ENCODE assay signal across 8 mouse cellular contexts in genomic region chr13:62382952-62383351, GRCm38 (mm10). TPM values are rescaled to one million over a fixed set of nuclear protein-coding genes. Genes with fewer than 3 reads are reported as not detected.
DNase-seq lines count a peak whose midpoint lies in the region; ATAC-seq and TF ChIP-seq lines count a peak whose summit lies in the region.
"Not testable (repeated sequence)": the region's sequence is repeated elsewhere in the genome, so short reads cannot be mapped to it uniquely, and the experiment has no call there.

TSS of gene Gm3604 (minus strand) at chr13:62383177.

- DNase-seq in Patski (ENCODE audit: low read depth, low spot score) = not testable (repeated sequence)
- peak; percentile 28 for DNase-seq in gastrocnemius, postnatal 14 days
- peak; percentile 3 to 16 for DNase-seq in layer of hippocampus, postnatal 36 days
- peak; percentile 59 for DNase-seq in lung, postnatal 0 days (ENCODE audit: low spot score)
- DNase-seq in ovary, adult 18-20 months (ENCODE audit: low spot score) = peak; percentile 33
- DNase-seq in thymus, postnatal 0 days (ENCODE audit: low spot score) = peak; percentile 80

- H3K4me1 ChIP-seq in cortical plate, adult 2 months (ENCODE audit: control insufficient read depth, insufficient read depth, low read length); hindbrain, embryonic 16.5 days (ENCODE audit: control insufficient read depth, insufficient read depth, low read depth, low read length); lung, postnatal 0 days (ENCODE audit: insufficient read depth, low read depth, low read length): not testable (repeated sequence)

- H3K9ac ChIP-seq in hindbrain, embryonic 16.5 days (ENCODE audit: low read depth, low read length); lung, postnatal 0 days (replicated peaks; ENCODE audit: low read depth): not testable (repeated sequence)

- not testable (repeated sequence) for H3K9me3 ChIP-seq in hindbrain, embryonic 16.5 days (ENCODE audit: control insufficient read depth, low read length); lung, postnatal 0 days (ENCODE audit: low read length)

- not testable (repeated sequence) for H3K27ac ChIP-seq in cortical plate, adult 2 months (ENCODE audit: insufficient read depth, low read length); hindbrain, embryonic 16.5 days (ENCODE audit: low read depth, low read length); lung, postnatal 0 days (ENCODE audit: low read length)

- intact Hi-C loops in gastrocnemius, postnatal 14 days (cut with DNase I; ENCODE audit: low total_unique reads) = not testable (repeated sequence)

- not testable (repeated sequence) for TF ChIP-seq POLR2A in cortical plate, adult 2 months (IDR thresholded peaks at IDR 0.05; ENCODE audit: extremely low read depth, insufficient read depth, low read length)

- in situ Hi-C loops in Patski (cut with MboI; ENCODE audit: low pct_unique_long_range_greater_than_20kb) = loop anchor here (25.0 kb wide), 1 partner anchor 371 kb away; no protein-coding TSS in a partner anchor

- not testable (repeated sequence) for H3K36me3 ChIP-seq in hindbrain, embryonic 16.5 days (ENCODE audit: control insufficient read depth, insufficient read depth, low read length); lung, postnatal 0 days (ENCODE audit: insufficient read depth, low read length)

- CTCF ChIA-PET in Patski (lab: Charles Lee) = not testable (repeated sequence)

- TF ChIP-seq CTCF in Patski (IDR thresholded peaks at IDR 0.05); cortical plate, adult 2 months (IDR thresholded peaks at IDR 0.05; ENCODE audit: extremely low read depth, insufficient read depth, low read length); lung, postnatal 0 days (IDR thresholded peaks at IDR 0.05): not testable (repeated sequence)

- TF ChIP-seq EP300 in lung, postnatal 0 days (IDR thresholded peaks at IDR 0.05) = not testable (repeated sequence)

- ATAC-seq in Patski = peak; percentile 54
- ATAC-seq in hindbrain, embryonic 16.5 days; lung, postnatal 0 days: not testable (repeated sequence)

- 14% methylated on average over 13 of the region's 13 CpGs for WGBS in hindbrain, embryonic 16.5 days
- 9% methylated on average over 13 of the region's 13 CpGs for WGBS in lung, postnatal 0 days

- not testable (repeated sequence) for H3K27me3 ChIP-seq in Patski; hindbrain, embryonic 16.5 days (replicated peaks; ENCODE audit: control insufficient read depth, insufficient read depth, low read length); lung, postnatal 0 days (replicated peaks; ENCODE audit: insufficient read depth, low read length)

- H3K4me3 ChIP-seq in cortical plate, adult 2 months (ENCODE audit: insufficient read depth, low read length) = peak within 1 kb of the TSS; percentile 45
- peak within 1 kb of the TSS; percentile 38 for H3K4me3 ChIP-seq in hindbrain, embryonic 16.5 days (ENCODE audit: low read length)
- H3K4me3 ChIP-seq in lung, postnatal 0 days (ENCODE audit: low read depth, low read length) = peak within 1 kb of the TSS; percentile 43

- H3K4me2 ChIP-seq in hindbrain, embryonic 16.5 days (ENCODE audit: low read length) = peak within 1 kb of the TSS; percentile 37
- H3K4me2 ChIP-seq in lung, postnatal 0 days (replicated peaks; ENCODE audit: low read depth, low read length) = peak within 1 kb of the TSS; percentile 47

- POLR2A ChIA-PET in Patski (lab: Charles Lee) = not testable (repeated sequence)

RNA-seq across cellular contexts. Expression of gene Gm3604, which starts in this region (rescaled TPM):
- 0.50 TPM for polyA plus RNA-seq in Patski (2021)
- 1.3 and 1.4 TPM in 2 replicates for polyA plus RNA-seq in cortical plate, adult 2 months (2012; rRNA removed)
- under 1 TPM; 0.42 to 0.43 TPM for total RNA-seq in gastrocnemius, postnatal 14 days (2021)
- 1.8 and 2.7 TPM in 2 replicates for polyA plus RNA-seq in hindbrain, embryonic 16.5 days (2015; fragmentation: Nextera tagmentation; extraction: Ambion mirVana)
- under 1 TPM; 0.71 to 0.75 TPM for total RNA-seq in layer of hippocampus, postnatal 36 days (2021)
- polyA plus RNA-seq in lung, postnatal 0 days (2015; fragmentation: Nextera tagmentation; extraction: Ambion mirVana) = 1.7 and 1.8 TPM in 2 replicates
- polyA plus RNA-seq in thymus, postnatal 0 days (2015; fragmentation: Nextera tagmentation; extraction: Ambion mirVana) = 5.2 and 6.6 TPM in 2 replicates

Comparison
In these comparisons a context has a peak if more than half of its experiments do, and no peak if none do; other contexts are left out.
1. Peak in ATAC-seq in Patski; RNA of the gene not detected or under 1 TPM.
2. Peak in DNase-seq in gastrocnemius, postnatal 14 days; RNA of the gene not detected or under 1 TPM.
3. Peak in DNase-seq in layer of hippocampus, postnatal 36 days; RNA of the gene not detected or under 1 TPM.